Comparison of ENCODE assay signal across 15 mouse cellular contexts in genomic region chr14:105300551-105300950, GRCm38 (mm10). TPM values are rescaled to one million over a fixed set of nuclear protein-coding genes. Genes with fewer than 3 reads are reported as not detected.
A peak's percentile ranks its signal among the peaks of the same experiment; 100 is the strongest.
DNase-seq lines count a peak whose midpoint lies in the region; ATAC-seq and TF ChIP-seq lines count a peak whose summit lies in the region.
"Had no signal": no experiment of that assay in that cellular context is flagged by ENCODE, and none has a peak within 500 bp of the region (broad histone marks: within the 10 kb centered on the region; RNA-seq: fewer than 3 reads in every experiment).

No protein-coding gene starts in this region.

- H3K79me2 ChIP-seq in myocyte (ENCODE audit: control insufficient read depth, insufficient read depth) = no peaks in the 10 kb centered on the region

- no peak for TF ChIP-seq POLR2A in myocyte (IDR thresholded peaks at IDR 0.05; ENCODE audit: insufficient read length, low read depth)

- peak; percentile 11 for DNase-seq in gastrocnemius, adult 18-20 months (ENCODE audit: low spot score)
- DNase-seq in gastrocnemius, postnatal 36 days = no peak
- DNase-seq in lung, postnatal 25 days (ENCODE audit: low spot score) = peak; percentile 15
- no peak for DNase-seq in lung, postnatal 14 days
- no peak for DNase-seq in liver, embryonic 13.5 days
- no peak for DNase-seq in adrenal gland, postnatal 10 days
- DNase-seq: cerebellum, postnatal 10 days; heart, adult 2 months; kidney, postnatal 14 days; right cerebral cortex, adult 18-20 months had no signal

- ATAC-seq in liver, embryonic 13.5 days (ENCODE audit: low read depth) = peak; percentile 64; the same call in 1 of the 2 replicates
- ATAC-seq in inflammation-experienced regulatory T-cells, adult 6 months = no peak
- ATAC-seq: forebrain, embryonic 14.5 days; midbrain, embryonic 15.5 days had no signal

- no peaks in the 10 kb centered on the region for H3K27me3 ChIP-seq in liver, embryonic 13.5 days
- H3K27me3 ChIP-seq in myocyte (ENCODE audit: control insufficient read depth, insufficient read depth, insufficient read length) = no peaks in the 10 kb centered on the region
- H3K27me3 ChIP-seq: lung, embryonic 15.5 days; midbrain, embryonic 15.5 days had no signal

- H3K36me3 ChIP-seq in liver, embryonic 13.5 days = no peaks in the 10 kb centered on the region
- peaks cover 22% of the 10 kb centered on the region for H3K36me3 ChIP-seq in myocyte (ENCODE audit: control insufficient read depth, insufficient read depth)

- H3K4me3 ChIP-seq in liver, embryonic 13.5 days (replicated peaks) = no peak overlapping the region
- H3K4me3 ChIP-seq in myocyte = no peak overlapping the region
- H3K4me3 ChIP-seq: heart, adult 2 months; lung, embryonic 15.5 days; midbrain, embryonic 15.5 days had no signal

- intact Hi-C loops in gastrocnemius, postnatal 36 days (cut with DNase I) = loop anchor here (5.0 kb wide), 1 partner anchor 123 kb away; the partner anchor contains the start of gene Rbm26

- 77% methylated on average over 10 of the region's 10 CpGs for WGBS in liver, embryonic 13.5 days (ENCODE audit: insufficient replicate concordance)

- no peak overlapping the region for H3K27ac ChIP-seq in liver, embryonic 13.5 days
- H3K27ac ChIP-seq: heart, adult 2 months; lung, embryonic 15.5 days; midbrain, embryonic 15.5 days had no signal

- no peaks in the 10 kb centered on the region for H3K9me3 ChIP-seq in liver, embryonic 13.5 days (replicated peaks)
- H3K9me3 ChIP-seq: lung, embryonic 15.5 days; midbrain, embryonic 15.5 days had no signal

- no peak overlapping the region for H3K9ac ChIP-seq in liver, embryonic 13.5 days
- H3K9ac ChIP-seq: lung, embryonic 15.5 days; midbrain, embryonic 15.5 days had no signal

- H3K4me1 ChIP-seq in liver, embryonic 13.5 days (replicated peaks) = no peaks in the 10 kb centered on the region
- H3K4me1 ChIP-seq: lung, embryonic 15.5 days; midbrain, embryonic 15.5 days had no signal

- H3K4me2 ChIP-seq in liver, embryonic 13.5 days = no peak overlapping the region
- no peak overlapping the region for H3K4me2 ChIP-seq in myocyte (ENCODE audit: low read depth)
- H3K4me2 ChIP-seq: lung, embryonic 15.5 days; midbrain, embryonic 15.5 days had no signal

- no peak overlapping the region for H3ac ChIP-seq in myocyte (ENCODE audit: control insufficient read depth, insufficient read length)

TF ChIP-seq in myocyte, 11 proteins besides CTCF, POLR2A, EP300 and RAD21:
- TF ChIP-seq TCF12 (IDR thresholded peaks at IDR 0.05; ENCODE audit: insufficient read depth, poor library complexity, severe bottlenecking) (no peak), SRF (IDR thresholded peaks at IDR 0.05; ENCODE audit: control insufficient read depth, insufficient read length, low read depth) (no peak), MAX (IDR thresholded peaks at IDR 0.05; ENCODE audit: low read depth) (no peak), MYOD1 (IDR thresholded peaks at IDR 0.05; ENCODE audit: control insufficient read depth in 1 of 3, insufficient read length in 2 of 3, low read depth in 2 of 3) (no peak), MYOG (IDR thresholded peaks at IDR 0.05; ENCODE audit: control insufficient read depth in 1 of 3, insufficient read depth in 1 of 3, insufficient read length in 2 of 3, low read depth in 2 of 3) (no peak), REST (IDR thresholded peaks at IDR 0.05; ENCODE audit: insufficient read depth, insufficient read length) (no peak), CEBPB (IDR thresholded peaks at IDR 0.05; ENCODE audit: insufficient read depth, poor library complexity, severe bottlenecking) (peak; percentile 27; the same call in 1 of the 2 replicates), TCF3 (IDR thresholded peaks at IDR 0.05; ENCODE audit: insufficient read length, low read depth) (no peak)
TF ChIP-seq in myocyte: peak in this region for 1.

RNA-seq across cellular contexts. Expression of gene Ndfip2, which starts 42.2 kb away (rescaled TPM):
- total RNA-seq in gastrocnemius, adult 18-20 months (2021) = 10 to 100 TPM; 11.8 to 12.6 TPM
- 10 to 100 TPM; 12.8 to 12.9 TPM for total RNA-seq in gastrocnemius, postnatal 36 days (2021)
- polyA plus RNA-seq in liver, embryonic 13.5 days (2015; fragmentation: Nextera tagmentation; extraction: Ambion mirVana) = 18.5 and 23.4 TPM in 2 replicates
- 26.9 TPM for polyA plus RNA-seq in myocyte (2012; fragmentation: generic; extraction: Trizol)
- total RNA-seq in adrenal gland, postnatal 10 days (2021) = 10 to 100 TPM; 32.8 to 34.3 TPM
- 10 to 100 TPM; 40.2 to 58.3 (median 41.3) TPM for polyA plus RNA-seq in inflammation-experienced regulatory T-cells, adult 6 months (2017; shearing (Covaris generic))

Comparison
In these comparisons a context has a peak if more than half of its experiments do, and no peak if none do; other contexts are left out.
1. DNase-seq: peak in gastrocnemius, adult 18-20 months (single experiment) and lung, postnatal 25 days (single experiment); none in gastrocnemius, postnatal 36 days (0 of 2), lung, postnatal 14 days (single experiment), liver, embryonic 13.5 days (single experiment) and adrenal gland, postnatal 10 days (single experiment).